Mouse (Mus musculus): Measurements from ENCODE around the gene Nat8f7. TPM values are rescaled to one million over a fixed set of nuclear protein-coding genes. Genes with fewer than 3 reads are reported as not detected.

Nat8f7 gene
- not detected in 2 replicates for polyA plus RNA-seq (2012; rRNA removed)

DNA sequence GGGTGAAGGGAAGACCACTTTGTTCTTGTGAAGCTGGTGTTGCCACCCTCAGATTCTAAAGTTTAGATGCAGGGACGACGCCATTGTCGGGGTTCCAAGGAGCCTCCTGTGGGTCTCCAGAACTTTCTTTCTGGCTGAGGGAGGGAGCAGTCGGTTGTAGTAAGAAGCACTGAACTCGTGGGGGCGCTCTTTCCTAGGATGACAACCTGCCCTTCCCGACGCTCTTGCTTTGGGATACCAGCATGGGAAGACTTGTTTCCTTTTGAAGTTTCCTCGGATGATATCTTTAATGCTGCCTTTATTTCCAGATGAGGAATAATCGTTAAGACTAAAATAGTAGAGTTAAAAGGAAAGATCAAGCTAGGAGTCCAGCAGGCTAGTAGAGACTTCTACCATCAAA is at the start of gene Nat8f7:
Gene Nat8f7 (minus strand): TSS at position 101 of the 400 bp plus-strand sequence.

Other genes with a start within 250 kb of the Nat8f7 start
- 14.3 and 15.0 TPM in 2 replicates for gene Fbxo41, start 210.2 kb downstream of the Nat8f7 start, polyA plus RNA-seq (2012; rRNA removed)
- gene Egr4, start 199.6 kb downstream of the Nat8f7 start, polyA plus RNA-seq (2012; rRNA removed): 0.06 and 0.10 TPM in 2 replicates
- 6.1 and 6.5 TPM in 2 replicates for gene Alms1, start 125.7 kb downstream of the Nat8f7 start, polyA plus RNA-seq (2012; rRNA removed)
- gene Nat8f3, start 52.5 kb upstream of the Nat8f7 start, polyA plus RNA-seq (2012; rRNA removed): 0.05 TPM in 1 of 2 replicates, not detected in the other
- not detected in 2 replicates for gene Nat8f6, start 107.7 kb upstream of the Nat8f7 start, polyA plus RNA-seq (2012; rRNA removed)
- gene Nat8f5, start 107.8 kb upstream of the Nat8f7 start, polyA plus RNA-seq (2012; rRNA removed): 0.09 TPM in 1 of 2 replicates, not detected in the other
- not detected in 2 replicates for gene Nat8, start 118.9 kb upstream of the Nat8f7 start, polyA plus RNA-seq (2012; rRNA removed)
- gene Nat8f2, start 156.0 kb upstream of the Nat8f7 start, polyA plus RNA-seq (2012; rRNA removed): 0.05 and 0.07 TPM in 2 replicates
- gene Nat8f4, start 191.7 kb upstream of the Nat8f7 start, polyA plus RNA-seq (2012; rRNA removed): 3.7 and 4.4 TPM in 2 replicates
- 34.3 and 34.4 TPM in 2 replicates for gene Tprkb, start 198.7 kb upstream of the Nat8f7 start, polyA plus RNA-seq (2012; rRNA removed)
- gene Nat8f1, start 202.5 kb upstream of the Nat8f7 start, polyA plus RNA-seq (2012; rRNA removed): 15.1 and 15.3 TPM in 2 replicates
- gene Dusp11, start 248.5 kb upstream of the Nat8f7 start, polyA plus RNA-seq (2012; rRNA removed): 145 and 163 TPM in 2 replicates